Mouse (Mus musculus) liver, embryonic 14.5 days (tissue): ENCODE measurements around the gene Acat2. TPM values are rescaled to one million over a fixed set of nuclear protein-coding genes. Genes with fewer than 3 reads are reported as not detected.
"Not testable (repeated sequence)": the region's sequence is repeated elsewhere in the genome, so short reads cannot be mapped to it uniquely, and the experiment has no call there.

Experiments
- ATAC-seq: fragments of 200-750 bp; cut with Nextera tagmentation; 2 replicates; pipeline ENCODE4 v1.8.0; 2017; ENCODE audit warnings: moderate number of reproducible peaks, mild to moderate bottlenecking, moderate library complexity; ENCODE audit not compliant: insufficient read depth
- DNase-seq, 3 experiments: peaks; one replicate each; pipeline ENCODE4 v3.0.0-alpha.2; 2012 to 2013; ENCODE audit warnings: low read depth in 3 of 3, low spot score in 3 of 3
- H3K27ac ChIP-seq: fragments of 300-500 bp; sonication (generic); 2 replicates; pipeline ENCODE4 v1.5.1; 2014; ENCODE audit warnings: moderate library complexity, mild to moderate bottlenecking, control low read depth, inconsistent platforms
- H3K27me3 ChIP-seq: fragments of 300-500 bp; sonication (generic); 2 replicates; pipeline ENCODE4 v1.6.1; 2014; ENCODE audit warnings: mild to moderate bottlenecking, low read length, moderate library complexity; ENCODE audit not compliant: control insufficient read depth, insufficient read depth
- H3K36me3 ChIP-seq: fragments of 300-500 bp; sonication (generic); replicated peaks from 2 replicates; pipeline ENCODE4 v1.6.1; 2014; ENCODE audit warnings: low read depth; ENCODE audit not compliant: control insufficient read depth, insufficient read depth
- H3K4me1 ChIP-seq, 2 experiments: fragments of 200-500 bp in 1 of 2; fragments of 300-500 bp in 1 of 2; sonication (generic) in 1 of 2; replicated peaks; 2 replicates each; pipeline ENCODE4 v1.6.1; 2012 to 2014; ENCODE audit warnings: antibody characterized with exemption in 1 of 2, inconsistent platforms in 1 of 2, low read length in 1 of 2; ENCODE audit not compliant: control insufficient read depth in 2 of 2, insufficient read depth in 2 of 2
- H3K4me2 ChIP-seq: fragments of 300-500 bp; sonication (generic); 2 replicates; pipeline ENCODE4 v1.6.1; 2014; ENCODE audit warnings: low read depth, mild to moderate bottlenecking, control low read depth, moderate library complexity
- H3K4me3 ChIP-seq, 2 experiments: fragments of 200-500 bp in 1 of 2; fragments of 300-500 bp in 1 of 2; sonication (generic) in 1 of 2; 2 replicates each; pipeline ENCODE4 v1.5.1; 2012 to 2014; ENCODE audit warnings: low read depth in 2 of 2, low read length in 2 of 2, mild to moderate bottlenecking in 2 of 2, control low read depth in 1 of 2, inconsistent platforms in 1 of 2, moderate library complexity in 1 of 2; ENCODE audit not compliant: insufficient read depth in 1 of 2
- H3K9ac ChIP-seq: fragments of 300-500 bp; sonication (generic); replicated peaks from 2 replicates; pipeline ENCODE4 v1.6.1; 2014; ENCODE audit warnings: mild to moderate bottlenecking, control low read depth, moderate library complexity
- H3K9me3 ChIP-seq: fragments of 300-500 bp; sonication (generic); 2 replicates; pipeline ENCODE4 v1.6.1; 2016; ENCODE audit warnings: low read length, mixed read lengths; ENCODE audit not compliant: control insufficient read depth
- CTCF ChIP-seq: IDR thresholded peaks from 2 replicates; pipeline ENCODE4 v1.5.1; 2016; ENCODE audit warnings: antibody characterized with exemption, low read depth, control low read depth
- EP300 ChIP-seq: IDR thresholded peaks from 2 replicates; pipeline ENCODE4 v1.6.1; 2016; ENCODE audit warnings: antibody characterized with exemption, low read depth
- WGBS: fragments of 180-500 bp; shearing (Covaris S2); extraction: QIAGEN DNeasy Blood & Tissue Kit; methylation state at CpG from one replicate; pipeline ENCODE4 v1.1.7; 2014; ENCODE audit not compliant: insufficient replicate concordance; 5-methylcytosine and 5-hydroxymethylcytosine counted together
- polyA plus RNA-seq, 2 experiments: library from polyadenylated mRNA; depleted of rRNA in 1 of 2; stranded (reverse) in 1 of 2; unstranded in 1 of 2; fragments of >200 nt; fragmentation: Nextera tagmentation in 1 of 2; extraction: Ambion mirVana in 1 of 2; gene quantifications; 2 replicates each; pipeline versions ENCODE4 v1.2.1 to v1.2.3; 2012 to 2014

The Acat2 gene
- polyA plus RNA-seq, 2 experiments = 36.3 to 55.4 TPM

- WGBS = 41% methylated on average over 2 of the region's 2 CpGs
- Histone ChIP-seq H3K27ac (no peak overlapping the region), H3K4me1 (peaks cover 0 to 13% of the 10 kb centered on the region in 2 experiments; a peak in 3 of 4 replicates), H3K36me3 (no peaks in the 10 kb centered on the region; the same call in 1 of the 2 replicates), H3K27me3 (no peaks in the 10 kb centered on the region), H3K9ac (no peak overlapping the region), H3K4me2 (no peak overlapping the region), H3K4me3 (no peak overlapping the region), H3K9me3 (no peaks in the 10 kb centered on the region)
- no peak for DNase-seq
- TF ChIP-seq EP300 (no peak), CTCF (no peak)
- no peak for ATAC-seq
Measured at GRCm38 (mm10) chr17:12938077-12938476, 22.5 kb downstream of the Acat2 start.

DNA sequence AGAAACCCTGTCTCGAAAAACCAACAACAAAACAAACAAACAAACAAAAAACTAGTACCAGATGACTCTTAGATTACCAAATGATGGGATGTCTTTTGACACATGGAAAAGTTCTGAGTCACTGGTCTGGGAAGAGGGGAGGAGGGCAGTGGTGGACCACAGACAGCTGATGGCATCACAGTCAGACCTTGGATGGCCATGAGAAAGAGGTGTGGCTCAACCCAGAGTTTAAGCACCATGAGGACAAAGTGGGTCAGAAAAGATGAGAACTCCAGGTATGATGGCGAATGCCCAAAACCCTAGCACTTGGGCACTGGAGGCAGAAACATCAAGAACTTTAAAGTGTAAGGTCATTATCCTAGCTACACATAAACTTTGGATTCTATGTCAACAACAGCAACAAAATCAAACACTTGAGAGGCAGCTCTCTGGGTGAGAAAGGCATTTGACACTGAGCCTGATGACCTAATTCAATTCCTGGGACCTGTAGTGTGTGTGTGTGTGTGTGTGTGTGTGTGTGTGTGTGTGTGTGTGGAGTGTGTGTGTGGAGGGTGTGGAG lies 23.1 kb downstream of the Acat2 start:
- H3K27ac ChIP-seq = no peak overlapping the region
- H3K4me2 ChIP-seq = no peak overlapping the region
- no peak overlapping the region for H3K4me3 ChIP-seq
- no peaks in the 10 kb centered on the region for H3K27me3 ChIP-seq
- TF ChIP-seq EP300 = no peak
- no peak for TF ChIP-seq CTCF
- ATAC-seq (no peak), DNase-seq (no peak)
- no peaks in the 10 kb centered on the region for H3K9me3 ChIP-seq
- WGBS = 56% methylated on average over 2 of the region's 2 CpGs
- H3K36me3 ChIP-seq = no peaks in the 10 kb centered on the region
- no peak overlapping the region for H3K9ac ChIP-seq
- H3K4me1 ChIP-seq = peaks cover 0 to 13% of the 10 kb centered on the region in 2 experiments; a peak in 3 of 4 replicates

- ATAC-seq = no peak
- H3K27ac ChIP-seq = no peak overlapping the region
- 36% methylated on average over 4 of the region's 4 CpGs for WGBS
Measured at GRCm38 (mm10) chr17:12935719-12936118, 24.8 kb downstream of the Acat2 start.

GRCm38 (mm10) chr17:12931576-12931975 lies 29.0 kb downstream of the Acat2 start:
- H3K4me3 ChIP-seq, H3K4me1 ChIP-seq, H3K4me2 ChIP-seq, H3K27ac ChIP-seq, ATAC-seq, DNase-seq, H3K36me3 ChIP-seq, H3K27me3 ChIP-seq, H3K9me3 ChIP-seq, H3K9ac ChIP-seq: not testable (repeated sequence)
- WGBS = 82% methylated on average over 5 of the region's 5 CpGs

More at GRCm38 (mm10) chr17:12935719-12936118, 24.8 kb downstream of the Acat2 start:
- H3K27me3 ChIP-seq = no peaks in the 10 kb centered on the region
- TF ChIP-seq EP300 (no peak), CTCF (no peak)
- no peak overlapping the region for H3K9ac ChIP-seq
- H3K4me3 ChIP-seq = no peak overlapping the region
- H3K9me3 ChIP-seq = no peaks in the 10 kb centered on the region
- no peaks in the 10 kb centered on the region for H3K36me3 ChIP-seq
- peaks cover 0 to 9% of the 10 kb centered on the region in 2 experiments; a peak in 2 of 4 replicates for H3K4me1 ChIP-seq
- no peak overlapping the region for H3K4me2 ChIP-seq
- DNase-seq = no peak

- ATAC-seq (no peak), DNase-seq (no peak)
- Histone ChIP-seq H3K4me3 (no peak overlapping the region), H3K4me1 (0 out of 4 replicates have a peak, but pooled peaks cover 0 to 2% of the 10 kb centered on the region in 2 experiments), H3K4me2 (no peak overlapping the region), H3K9me3 (no peaks in the 10 kb centered on the region), H3K9ac (no peak overlapping the region), H3K36me3 (peaks cover 49% of the 10 kb centered on the region), H3K27ac (no peak overlapping the region), H3K27me3 (no peaks in the 10 kb centered on the region)
- TF ChIP-seq EP300 = no peak
- TF ChIP-seq CTCF = no peak
- 85% methylated on average over 8 of the region's 8 CpGs for WGBS
Measured at GRCm38 (mm10) chr17:12925703-12926180, 34.8 kb downstream of the Acat2 start.
